Mouse (Mus musculus): ENCODE measurements around the gene Lrrc36. TPM values are rescaled to one million over a fixed set of nuclear protein-coding genes. Genes with fewer than 3 reads are reported as not detected.

The Lrrc36 gene
- 1.5 and 2.4 TPM in 2 replicates for polyA plus RNA-seq (2015; fragmentation: Nextera tagmentation; extraction: Ambion mirVana)

DNA sequence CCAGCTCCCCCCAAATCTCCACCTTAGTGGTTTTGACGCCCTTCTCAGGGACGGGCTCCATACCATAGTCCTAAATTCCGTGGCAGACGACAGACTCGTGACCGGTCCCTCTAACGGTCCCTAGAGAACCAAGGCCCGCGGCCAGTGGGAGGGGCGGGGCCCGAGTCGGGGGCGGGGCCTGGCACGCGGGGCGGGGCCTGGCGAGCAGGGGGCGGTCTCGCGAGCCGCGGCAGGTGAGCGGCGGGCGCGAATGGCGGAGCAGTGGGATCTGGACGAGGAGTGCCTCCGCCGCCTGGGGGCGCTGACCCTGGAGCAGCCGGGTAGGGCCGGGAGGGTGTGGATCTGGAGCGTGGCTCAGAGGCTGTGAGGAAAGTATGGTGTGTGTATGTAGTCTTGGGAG, at the start of gene Lrrc36, which contains the start of gene Kctd19:
Lrrc36 (plus strand) TSS at position 181 of the 400 bp plus-strand sequence.
Kctd19 (minus strand) TSS at position 112 of the 400 bp plus-strand sequence.
- H3K27ac ChIP-seq: no peak within 1 kb of the TSS
- peak; percentile 77 for ATAC-seq
- peak within 1 kb of the TSS; percentile 36 for H3K4me3 ChIP-seq (replicated peaks)
- H3K36me3 ChIP-seq: no peaks in the 10 kb centered on the region
- peaks cover 7% of the 10 kb centered on the region for H3K4me1 ChIP-seq (replicated peaks)
- H3K27me3 ChIP-seq: peaks cover 19% of the 10 kb centered on the region
- WGBS: 4% methylated on average over 30 of the region's 34 CpGs
- H3K9me3 ChIP-seq: no peaks in the 10 kb centered on the region
- no peak within 1 kb of the TSS for H3K9ac ChIP-seq (replicated peaks)
- H3K4me2 ChIP-seq (replicated peaks): peak within 1 kb of the TSS; percentile 56

DNA sequence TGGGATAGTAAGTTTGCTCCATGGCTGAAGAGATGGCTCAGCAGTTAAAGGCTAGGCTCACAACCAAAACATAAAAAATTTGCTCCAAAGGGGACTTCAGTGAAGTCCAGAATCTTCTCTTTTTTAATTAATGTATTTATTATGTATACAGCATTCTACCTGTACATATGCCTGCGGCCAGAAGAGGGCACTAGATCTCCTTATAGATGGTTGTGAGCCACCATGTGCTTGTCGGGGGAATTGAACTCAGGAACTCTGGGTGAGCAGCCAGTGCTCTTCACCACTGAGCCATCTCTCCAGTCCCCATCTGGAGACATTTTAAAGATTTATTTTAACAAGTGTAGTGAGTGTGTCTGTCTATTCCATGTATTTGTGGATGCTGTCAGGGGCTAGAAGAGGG, 46.3 kb upstream of the Lrrc36 start:
- Histone ChIP-seq H3K36me3 (peaks cover 41% of the 10 kb centered on the region), H3K9me3 (no peaks in the 10 kb centered on the region), H3K27me3 (no peaks in the 10 kb centered on the region), H3K4me3 (replicated peaks) (no peak overlapping the region), H3K4me1 (replicated peaks) (no peaks in the 10 kb centered on the region), H3K4me2 (replicated peaks) (no peak overlapping the region), H3K27ac (no peak overlapping the region), H3K9ac (replicated peaks) (no peak overlapping the region)
- WGBS: 78% methylated on average over 2 of the region's 2 CpGs
- ATAC-seq: no peak

DNA sequence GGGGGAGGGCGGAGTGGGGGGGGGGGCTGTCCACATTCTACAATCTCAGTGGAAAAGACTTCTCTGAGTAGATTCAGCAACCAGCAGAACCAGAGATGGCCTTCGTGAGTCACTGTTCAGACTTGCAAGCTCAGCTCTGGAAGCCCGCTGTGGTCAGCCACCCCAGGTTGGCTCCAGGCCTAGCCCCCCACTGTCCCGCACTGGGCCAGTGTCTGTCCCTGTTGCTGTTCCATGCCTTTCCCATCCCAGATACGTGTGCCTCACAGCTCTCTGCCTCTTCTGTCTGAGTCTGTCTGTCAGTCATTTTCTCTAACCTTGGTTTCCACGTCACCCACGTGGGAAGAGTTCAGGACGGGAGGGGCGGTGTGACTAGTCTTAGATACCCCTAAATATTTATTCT, 40.9 kb upstream of the Lrrc36 start:
- H3K4me2 ChIP-seq (replicated peaks): no peak overlapping the region
- H3K36me3 ChIP-seq: peaks cover 6% of the 10 kb centered on the region
- H3K4me3 ChIP-seq (replicated peaks): no peak overlapping the region
- ATAC-seq: no peak
- WGBS: 71% methylated on average over 9 of the region's 9 CpGs
- no peaks in the 10 kb centered on the region for H3K9me3 ChIP-seq
- no peaks in the 10 kb centered on the region for H3K27me3 ChIP-seq
- no peak overlapping the region for H3K27ac ChIP-seq
- no peak overlapping the region for H3K9ac ChIP-seq (replicated peaks)
- H3K4me1 ChIP-seq (replicated peaks): peaks cover 8% of the 10 kb centered on the region

DNA sequence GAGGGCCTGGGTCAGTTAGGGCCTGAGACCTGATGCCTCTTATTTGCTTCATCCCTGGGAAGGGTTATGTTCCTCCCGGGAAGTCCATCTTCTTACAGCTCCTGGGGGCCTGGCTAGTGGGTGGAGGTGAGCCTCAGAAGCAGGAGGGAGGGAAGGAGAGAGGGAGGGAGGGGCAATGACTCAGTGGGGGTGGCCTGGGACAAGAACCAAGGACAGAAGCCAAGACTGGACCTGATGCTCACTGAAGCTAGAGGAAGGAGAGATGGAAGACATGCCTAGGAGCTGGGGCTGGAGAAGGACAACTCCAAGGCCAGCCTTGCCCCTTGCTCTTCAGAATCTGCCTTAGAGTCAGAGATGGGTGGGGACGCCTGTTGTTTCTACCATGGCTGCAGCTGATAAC, 40.3 kb upstream of the Lrrc36 start, which contains the start of gene Plekhg4:
Plekhg4 (plus strand) TSS at position 243 of the 400 bp plus-strand sequence.
- 59% methylated on average over 2 of the region's 2 CpGs for WGBS
- peaks cover 6% of the 10 kb centered on the region for H3K36me3 ChIP-seq
- no peaks in the 10 kb centered on the region for H3K9me3 ChIP-seq
- H3K27me3 ChIP-seq: no peaks in the 10 kb centered on the region
- H3K4me3 ChIP-seq (replicated peaks): no peak within 1 kb of the TSS
- no peak within 1 kb of the TSS for H3K9ac ChIP-seq (replicated peaks)
- peaks cover 8% of the 10 kb centered on the region for H3K4me1 ChIP-seq (replicated peaks)
- no peak for ATAC-seq
- H3K27ac ChIP-seq: no peak within 1 kb of the TSS
- peak within 1 kb of the TSS; percentile 45 for H3K4me2 ChIP-seq (replicated peaks)

DNA sequence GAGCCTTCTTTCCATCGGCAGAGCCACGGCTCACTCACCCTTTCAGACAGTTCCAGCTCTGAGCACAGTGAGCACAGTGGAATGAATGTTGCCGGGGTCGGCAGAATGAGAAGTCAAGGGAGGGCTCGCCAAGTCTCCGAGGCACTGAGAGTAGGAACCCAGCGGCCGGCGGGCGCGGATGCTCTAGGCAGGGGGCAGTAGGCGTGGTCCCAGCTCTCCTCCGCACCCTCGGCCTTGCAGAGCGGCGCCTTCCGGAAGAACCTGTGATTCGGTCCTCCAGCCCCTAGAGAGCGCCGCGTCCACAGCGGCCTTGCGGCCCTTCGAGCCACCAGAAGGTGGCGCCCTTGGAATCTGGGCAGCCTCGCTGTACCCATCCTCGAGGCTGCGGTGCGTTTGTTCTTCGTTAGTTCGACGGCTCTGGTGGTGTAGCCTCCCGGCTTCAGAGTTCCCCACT, 38.8 kb upstream of the Lrrc36 start:
- H3K4me3 ChIP-seq (replicated peaks): peak overlapping the region; percentile 12; the same call in 1 of the 2 replicates
- no peak overlapping the region for H3K27ac ChIP-seq
- WGBS: 25% methylated on average over 33 of the region's 33 CpGs
- H3K9me3 ChIP-seq: no peaks in the 10 kb centered on the region
- H3K4me1 ChIP-seq (replicated peaks): peaks cover 8% of the 10 kb centered on the region
- 0 out of 2 replicates have a peak overlapping the region, but pooled peaks have one; percentile 29 for H3K9ac ChIP-seq (replicated peaks)
- H3K4me2 ChIP-seq (replicated peaks): peak overlapping the region; percentile 45
- H3K36me3 ChIP-seq: no peaks in the 10 kb centered on the region
- H3K27me3 ChIP-seq: no peaks in the 10 kb centered on the region
- peak; percentile 46; the same call in 1 of the 2 replicates for ATAC-seq

DNA sequence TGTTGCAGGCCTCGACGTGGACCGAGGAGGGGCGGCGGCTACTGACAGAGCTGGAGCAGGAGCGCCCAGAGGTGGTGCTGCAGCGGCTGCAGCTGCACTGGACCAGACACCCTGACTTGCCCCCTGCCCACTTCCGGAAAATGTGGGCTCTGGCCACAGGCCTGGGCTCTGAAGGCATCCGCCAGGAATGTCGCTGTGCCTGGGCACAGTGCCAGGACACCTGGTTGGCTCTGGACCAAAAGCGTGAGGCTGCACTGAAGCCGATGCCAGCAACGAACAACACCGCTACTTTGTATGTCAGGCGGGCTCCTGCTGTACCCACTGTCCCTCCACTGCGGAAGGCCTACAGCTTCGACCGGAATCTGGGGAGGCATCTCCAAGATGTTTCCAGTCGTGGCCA, 34.7 kb upstream of the Lrrc36 start:
- no peak overlapping the region for H3K4me2 ChIP-seq (replicated peaks)
- WGBS: 77% methylated on average over 19 of the region's 19 CpGs
- H3K27me3 ChIP-seq: no peaks in the 10 kb centered on the region
- 0 out of 2 replicates have a peak, but pooled peaks have one; percentile 19 for ATAC-seq
- peaks cover 8% of the 10 kb centered on the region for H3K4me1 ChIP-seq (replicated peaks)
- H3K27ac ChIP-seq: no peak overlapping the region
- no peaks in the 10 kb centered on the region for H3K9me3 ChIP-seq
- H3K9ac ChIP-seq (replicated peaks): no peak overlapping the region
- no peak overlapping the region for H3K4me3 ChIP-seq (replicated peaks)
- no peaks in the 10 kb centered on the region for H3K36me3 ChIP-seq

DNA sequence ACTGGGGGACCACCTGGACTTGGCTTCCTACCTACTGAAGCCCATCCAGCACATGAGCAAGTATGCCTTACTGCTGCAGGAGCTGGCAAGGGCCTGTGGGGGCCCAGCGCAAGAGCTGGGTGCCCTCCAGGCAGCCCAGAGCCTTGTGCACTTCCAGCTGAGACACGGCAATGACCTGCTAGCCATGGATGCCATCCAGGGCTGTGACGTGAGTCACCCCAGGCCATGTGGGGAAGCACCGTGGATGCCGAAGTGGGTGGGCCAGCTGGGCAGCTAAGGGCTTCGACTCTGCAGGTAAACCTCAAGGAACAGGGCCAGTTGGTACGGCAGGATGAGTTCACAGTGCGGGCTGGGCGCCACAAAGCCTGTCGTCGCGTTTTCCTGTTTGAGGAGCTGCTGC, 33.1 kb upstream of the Lrrc36 start:
- ATAC-seq: no peak
- Histone ChIP-seq H3K9me3 (no peaks in the 10 kb centered on the region), H3K36me3 (no peaks in the 10 kb centered on the region), H3K27ac (no peak overlapping the region), H3K4me1 (replicated peaks) (no peaks in the 10 kb centered on the region; the same call in 1 of the 2 replicates), H3K4me2 (replicated peaks) (no peak overlapping the region), H3K9ac (replicated peaks) (no peak overlapping the region; the same call in 1 of the 2 replicates), H3K27me3 (no peaks in the 10 kb centered on the region), H3K4me3 (replicated peaks) (no peak overlapping the region)
- WGBS: 90% methylated on average over 12 of the region's 12 CpGs

DNA sequence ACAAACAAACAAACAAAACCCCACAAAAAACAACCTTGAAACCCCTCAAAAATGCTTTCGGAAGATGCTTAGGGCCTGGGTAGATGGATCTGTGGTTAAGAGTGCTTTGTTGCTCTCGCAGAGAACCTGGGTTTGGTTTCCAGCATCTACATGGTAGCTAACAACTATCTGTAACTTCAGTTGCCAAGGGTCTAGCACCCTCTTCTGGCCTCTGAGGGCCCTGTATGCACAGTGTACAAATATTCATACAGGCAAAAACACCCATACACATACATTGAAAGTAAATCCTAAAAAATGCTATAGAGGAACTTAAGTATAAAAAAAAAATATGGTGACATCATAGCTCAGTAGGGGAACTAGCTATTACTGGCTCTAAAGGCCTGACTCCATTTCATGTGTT, 29.3 kb upstream of the Lrrc36 start:
- Histone ChIP-seq H3K27me3 (no peaks in the 10 kb centered on the region), H3K9me3 (no peaks in the 10 kb centered on the region), H3K9ac (replicated peaks) (no peak overlapping the region), H3K36me3 (no peaks in the 10 kb centered on the region), H3K4me1 (replicated peaks) (no peaks in the 10 kb centered on the region), H3K27ac (no peak overlapping the region), H3K4me3 (replicated peaks) (no peak overlapping the region), H3K4me2 (replicated peaks) (no peak overlapping the region)
- ATAC-seq: no peak
- WGBS: 98% methylated on average over 2 of the region's 2 CpGs

DNA sequence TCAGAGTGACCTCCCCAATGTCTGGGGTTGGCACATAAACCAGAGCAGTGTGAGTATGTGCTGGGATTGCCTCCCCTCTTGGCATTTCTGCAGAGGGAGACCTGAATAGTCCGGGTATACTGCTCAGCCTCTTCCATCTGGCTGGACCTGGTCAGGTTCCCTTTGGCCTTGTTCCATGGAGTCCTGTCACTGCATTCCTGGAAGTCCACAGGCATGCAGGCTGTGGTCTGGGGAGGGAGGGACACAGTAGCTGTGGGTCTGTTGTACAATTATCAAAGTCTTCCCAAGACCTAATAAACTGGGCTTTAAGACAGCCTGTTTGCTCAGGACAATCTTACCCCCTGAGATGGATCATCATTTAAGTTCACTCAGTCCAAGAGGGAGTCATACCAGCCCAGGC, 26.2 kb upstream of the Lrrc36 start:
- Histone ChIP-seq H3K9me3 (no peaks in the 10 kb centered on the region), H3K36me3 (no peaks in the 10 kb centered on the region), H3K4me1 (replicated peaks) (no peaks in the 10 kb centered on the region), H3K27me3 (no peaks in the 10 kb centered on the region), H3K9ac (replicated peaks) (no peak overlapping the region), H3K4me3 (replicated peaks) (no peak overlapping the region), H3K27ac (no peak overlapping the region), H3K4me2 (replicated peaks) (no peak overlapping the region)
- 84% methylated on average over 1 of the region's 1 CpGs for WGBS
- no peak for ATAC-seq

DNA sequence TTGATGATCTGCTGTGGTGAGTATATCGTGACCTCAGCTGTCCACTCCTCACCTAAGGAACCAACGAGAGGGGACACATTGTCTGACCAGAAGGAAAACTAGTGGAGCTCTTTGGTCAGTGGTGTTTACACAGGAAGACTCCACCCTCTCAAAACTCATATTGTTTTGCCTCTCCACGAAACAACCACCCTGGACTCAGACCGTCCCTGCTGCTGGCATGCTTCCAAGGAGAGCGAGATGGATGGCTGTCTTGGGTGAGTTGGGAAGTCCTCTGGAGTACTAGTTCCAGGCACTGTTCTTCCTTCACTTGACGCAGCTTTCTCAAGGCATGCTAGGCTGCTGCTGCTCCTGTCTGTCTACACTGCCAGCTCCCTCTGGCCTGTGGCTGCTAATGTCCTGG, 24.3 kb upstream of the Lrrc36 start:
- no peak for ATAC-seq
- Histone ChIP-seq H3K27ac (no peak overlapping the region), H3K27me3 (no peaks in the 10 kb centered on the region), H3K36me3 (no peaks in the 10 kb centered on the region), H3K4me3 (replicated peaks) (no peak overlapping the region), H3K9ac (replicated peaks) (no peak overlapping the region), H3K4me2 (replicated peaks) (no peak overlapping the region), H3K9me3 (no peaks in the 10 kb centered on the region), H3K4me1 (replicated peaks) (no peaks in the 10 kb centered on the region)
- WGBS: 84% methylated on average over 6 of the region's 6 CpGs

DNA sequence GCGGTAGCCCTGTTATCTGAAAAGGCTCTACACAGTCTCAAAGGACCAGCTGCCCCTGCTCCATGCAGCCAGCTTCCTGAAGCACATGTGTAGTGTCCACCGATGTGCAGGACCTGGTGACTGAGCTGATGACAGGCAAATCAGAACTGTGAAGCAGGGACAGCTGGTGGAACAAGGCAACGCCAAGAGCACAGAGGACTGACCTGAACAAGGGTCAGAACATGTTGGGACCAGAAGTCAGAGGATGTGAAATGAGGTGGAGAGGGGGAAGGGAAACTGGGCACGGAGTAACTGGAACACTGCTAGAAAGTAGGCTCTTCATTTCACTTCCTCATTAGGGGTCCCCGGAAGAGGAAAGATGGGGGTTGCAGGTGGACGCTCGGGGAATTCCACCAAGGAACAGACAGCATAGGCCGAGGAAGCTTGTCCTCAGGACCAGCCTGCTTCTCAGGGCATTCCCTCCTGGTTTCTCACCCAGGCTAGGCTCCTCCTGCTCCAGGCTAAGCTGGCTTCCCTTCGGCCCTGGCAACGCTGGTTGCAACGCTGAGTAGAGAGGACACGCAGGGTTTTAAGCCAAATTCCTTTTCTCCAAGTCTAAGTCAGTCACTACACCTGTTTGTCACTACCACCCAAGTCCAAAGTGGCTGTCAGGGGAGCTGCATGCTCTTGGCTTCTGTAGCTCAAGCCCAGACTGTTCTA, 20.1 kb upstream of the Lrrc36 start:
- 88% methylated on average over 12 of the region's 12 CpGs for WGBS
- no peaks in the 10 kb centered on the region for H3K27me3 ChIP-seq
- ATAC-seq: no peak
- H3K4me3 ChIP-seq (replicated peaks): no peak overlapping the region
- H3K27ac ChIP-seq: no peak overlapping the region
- H3K9me3 ChIP-seq: no peaks in the 10 kb centered on the region
- no peak overlapping the region for H3K4me2 ChIP-seq (replicated peaks)
- no peaks in the 10 kb centered on the region for H3K4me1 ChIP-seq (replicated peaks)
- no peaks in the 10 kb centered on the region for H3K36me3 ChIP-seq
- no peak overlapping the region for H3K9ac ChIP-seq (replicated peaks)

DNA sequence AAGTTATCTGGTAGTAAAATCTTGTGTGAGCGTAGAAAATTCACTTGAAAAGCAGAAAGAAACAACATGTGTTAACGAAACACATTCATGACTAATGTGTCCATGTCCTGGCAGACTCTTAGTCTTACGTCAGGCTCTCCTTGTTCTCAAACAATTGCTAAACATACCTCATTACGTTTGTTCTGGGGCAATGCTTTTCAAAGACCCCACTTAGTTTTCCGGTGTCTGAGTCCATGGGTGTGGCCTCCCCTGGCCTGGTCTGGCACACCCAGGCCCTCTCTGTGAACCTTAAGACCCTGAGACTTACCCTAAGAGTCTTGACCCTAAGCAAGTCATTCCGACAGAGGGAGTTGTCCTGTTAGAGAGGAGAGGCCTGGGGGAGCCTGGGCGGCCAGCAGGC, 19.5 kb upstream of the Lrrc36 start:
- Histone ChIP-seq H3K27ac (no peak overlapping the region), H3K9me3 (no peaks in the 10 kb centered on the region), H3K4me3 (replicated peaks) (no peak overlapping the region), H3K4me1 (replicated peaks) (no peaks in the 10 kb centered on the region), H3K27me3 (no peaks in the 10 kb centered on the region), H3K36me3 (no peaks in the 10 kb centered on the region), H3K4me2 (replicated peaks) (no peak overlapping the region), H3K9ac (replicated peaks) (no peak overlapping the region)
- WGBS: 71% methylated on average over 7 of the region's 7 CpGs
- no peak for ATAC-seq

Data from midbrain, embryonic 13.5 days (tissue).